Mouse (Mus musculus) T-cell, adult 2 months (primary cell): Measurements from ENCODE around the gene Gdf7.
A peak's percentile ranks its signal among the peaks of the same experiment; 100 is the strongest.

Experiments
- DNase-seq: peaks from one replicate; pipeline ENCODE4 v3.0.0; 2022; ENCODE audit warnings: low spot score

Gdf7 gene

DNA sequence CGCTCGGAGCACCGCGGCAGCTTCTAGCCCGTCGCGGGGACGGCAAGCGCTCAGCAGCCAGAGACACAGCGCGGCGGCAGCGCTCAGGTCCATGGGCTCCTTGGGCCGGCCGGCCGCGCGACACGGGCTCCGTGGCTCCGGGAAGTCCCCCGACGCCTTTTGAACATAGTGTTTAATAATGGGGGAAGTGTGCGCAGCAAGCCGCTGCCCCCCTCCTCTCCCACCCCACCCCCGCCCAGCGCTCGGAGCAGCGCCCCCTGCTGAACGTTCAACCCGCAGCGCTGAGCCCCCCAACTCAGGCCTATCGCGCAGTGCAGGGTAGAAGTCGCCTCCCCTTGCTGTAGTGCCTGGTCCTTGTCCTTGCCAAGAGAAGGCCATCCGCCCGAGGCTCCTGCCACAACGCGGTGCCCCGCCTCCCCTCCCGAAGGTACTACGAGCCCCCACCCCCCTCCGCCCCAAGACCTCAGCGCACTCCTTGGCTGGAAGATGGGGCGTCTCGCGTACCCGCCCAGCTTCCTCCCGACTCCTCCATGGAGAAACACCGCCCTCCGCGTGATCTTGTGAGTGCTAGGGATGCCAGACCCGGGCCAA, at the start of gene Gdf7:
TSS of gene Gdf7 (minus strand) at position 114 of the 591 bp plus-strand sequence.
- no peak for DNase-seq

DNA sequence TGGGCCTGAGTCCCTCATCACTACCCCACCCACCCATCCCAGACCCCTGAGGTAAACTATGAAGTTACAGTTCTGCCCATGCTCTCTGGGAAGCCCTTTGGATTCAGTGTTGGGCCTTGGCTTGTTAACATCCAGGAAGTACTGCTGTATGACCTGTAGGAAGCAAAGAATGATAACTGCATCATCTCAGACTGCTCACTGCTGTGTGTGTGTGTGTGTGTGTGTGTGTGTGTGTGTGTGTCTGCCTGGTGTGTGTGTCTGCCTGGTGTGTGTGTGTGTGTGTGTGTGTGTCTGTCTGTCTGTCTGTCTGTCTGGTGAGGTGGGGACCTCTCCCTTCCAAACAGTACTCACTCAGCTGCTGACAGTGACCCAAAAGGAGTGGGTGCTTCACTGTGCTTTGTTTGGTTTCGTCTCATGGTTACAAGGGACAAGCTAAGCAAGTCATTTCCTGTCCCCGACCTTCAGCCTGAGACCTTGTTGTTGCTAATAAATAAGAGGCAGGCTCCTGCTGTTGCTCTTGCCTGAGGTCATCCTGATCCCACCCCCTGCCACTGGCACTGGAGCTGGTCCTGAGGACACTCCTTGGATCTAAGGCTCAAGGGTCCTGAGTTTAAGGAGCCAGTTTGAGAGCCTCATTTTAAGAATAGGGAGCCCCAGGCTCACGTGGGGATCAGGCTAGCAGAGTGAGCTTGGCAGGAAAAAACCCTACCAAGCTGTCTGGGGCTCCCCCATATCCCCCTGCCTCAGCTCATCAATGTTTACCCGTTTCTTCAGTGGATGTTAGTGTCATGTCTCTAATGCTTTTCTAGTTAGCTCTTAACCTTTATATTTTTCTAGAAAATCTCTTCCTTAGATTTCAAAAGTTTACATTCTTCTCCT, 49.5 kb upstream of the Gdf7 start:
- DNase-seq = peak; percentile 55

DNA sequence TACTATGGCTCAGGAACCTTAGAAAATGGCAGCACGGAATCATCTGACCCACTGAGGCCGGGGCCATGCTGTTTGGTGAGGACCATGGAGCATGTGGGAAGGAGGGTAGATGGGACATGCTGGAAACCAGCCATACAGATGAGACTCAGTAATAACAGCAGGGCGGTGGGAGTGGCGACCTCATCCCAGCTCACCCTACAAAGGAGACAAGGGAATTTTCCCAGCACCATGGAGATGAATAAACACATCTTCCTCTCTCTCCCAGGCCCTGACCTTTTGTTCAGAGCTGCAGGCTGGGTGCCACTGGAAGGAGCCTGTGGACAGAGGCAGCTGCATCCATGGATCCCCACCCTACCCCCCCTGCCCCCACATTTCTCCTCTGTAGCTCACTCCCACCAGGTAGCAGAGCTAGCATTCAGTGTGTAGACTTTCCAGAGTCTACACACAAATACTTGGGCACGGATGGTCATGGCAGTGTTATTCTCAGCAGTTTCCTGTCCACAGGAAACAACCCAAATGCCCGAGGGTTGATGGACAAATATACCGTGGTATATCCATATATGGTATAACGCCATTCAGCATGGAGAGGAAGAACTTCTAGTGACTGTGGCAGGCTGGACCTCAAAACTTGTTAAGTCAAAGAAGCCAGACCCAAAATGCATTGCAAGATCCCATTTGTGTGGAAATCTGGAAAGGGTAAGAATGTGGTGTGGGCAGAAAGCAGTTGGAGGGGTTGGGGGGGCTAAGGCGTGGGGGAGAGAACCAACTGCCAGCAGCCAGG, 47.2 kb upstream of the Gdf7 start:
- no peak for DNase-seq

DNA sequence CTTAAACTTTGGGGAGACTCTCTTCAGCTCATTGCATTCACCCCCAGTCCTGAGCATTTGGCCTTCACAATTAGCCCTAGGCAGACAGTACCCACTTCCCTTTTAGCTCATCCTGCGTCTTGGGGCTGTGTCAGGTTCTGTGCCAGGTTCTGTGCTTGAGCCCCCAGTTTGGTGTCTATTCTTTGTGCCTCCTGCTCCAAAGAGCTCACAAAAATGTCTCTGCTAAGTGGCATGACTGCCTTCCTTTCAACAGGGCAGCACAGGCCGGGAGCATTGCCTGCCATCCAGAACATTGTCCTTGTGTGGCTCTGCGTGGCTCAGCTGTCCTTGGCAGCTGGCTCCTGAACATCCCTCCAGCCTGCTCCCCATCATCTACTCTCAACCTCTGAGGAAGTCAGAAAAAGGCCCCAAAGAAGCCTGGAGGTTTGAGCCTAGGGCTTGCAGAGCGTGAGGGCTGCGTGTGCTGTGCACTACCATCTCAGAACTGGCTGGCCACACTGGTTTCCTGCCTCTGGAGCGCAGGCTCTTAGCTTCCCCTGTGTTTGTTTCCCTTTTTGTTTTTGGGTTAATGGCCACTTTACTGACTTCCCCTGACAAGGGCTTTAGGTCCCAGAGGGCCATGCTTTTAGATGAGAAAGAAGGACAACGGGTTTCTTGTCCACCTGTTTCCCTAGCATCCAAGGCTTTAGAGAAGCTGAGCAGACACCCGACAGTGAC, 46.1 kb upstream of the Gdf7 start:
- no peak for DNase-seq

DNA sequence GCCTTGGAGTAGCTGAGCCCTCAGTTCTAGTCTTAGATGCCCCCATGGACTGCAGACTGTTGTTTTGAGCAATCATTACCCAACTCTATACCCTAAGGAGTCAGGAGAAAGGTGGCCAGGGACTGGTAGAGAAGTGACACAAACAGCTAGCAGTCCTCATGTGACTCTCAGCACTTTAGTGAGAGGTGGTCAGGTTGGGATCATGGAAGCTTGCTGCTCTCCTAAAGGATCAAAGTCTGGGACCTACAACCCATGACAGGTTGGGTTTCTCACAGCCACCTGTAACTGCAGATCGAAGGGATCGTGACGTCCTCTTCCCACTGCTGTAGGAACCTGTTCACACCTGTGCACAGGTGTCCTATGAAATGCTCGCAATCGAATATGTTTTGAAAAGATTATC, 43.8 kb upstream of the Gdf7 start:
- DNase-seq = no peak

DNA sequence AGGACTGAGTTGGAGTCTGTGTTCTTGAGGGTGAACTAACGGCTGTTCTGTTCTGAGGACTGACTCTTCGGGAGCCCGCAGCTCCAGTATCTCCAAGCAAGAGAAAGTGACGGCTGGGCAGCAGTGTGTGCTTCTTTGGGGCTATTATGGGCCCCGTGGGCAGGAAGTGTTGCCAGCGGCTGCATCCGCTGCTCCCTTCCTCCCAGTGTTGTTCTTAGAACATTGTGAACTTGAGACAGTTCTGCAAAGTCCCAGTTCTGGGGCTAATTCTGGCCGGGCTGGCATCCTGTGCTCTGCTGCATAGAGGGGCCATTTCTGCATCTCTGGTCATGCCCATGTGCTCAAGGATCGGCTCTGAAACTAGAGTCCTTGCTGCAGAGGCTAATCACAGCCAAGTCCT, 43.1 kb upstream of the Gdf7 start:
- no peak for DNase-seq

DNA sequence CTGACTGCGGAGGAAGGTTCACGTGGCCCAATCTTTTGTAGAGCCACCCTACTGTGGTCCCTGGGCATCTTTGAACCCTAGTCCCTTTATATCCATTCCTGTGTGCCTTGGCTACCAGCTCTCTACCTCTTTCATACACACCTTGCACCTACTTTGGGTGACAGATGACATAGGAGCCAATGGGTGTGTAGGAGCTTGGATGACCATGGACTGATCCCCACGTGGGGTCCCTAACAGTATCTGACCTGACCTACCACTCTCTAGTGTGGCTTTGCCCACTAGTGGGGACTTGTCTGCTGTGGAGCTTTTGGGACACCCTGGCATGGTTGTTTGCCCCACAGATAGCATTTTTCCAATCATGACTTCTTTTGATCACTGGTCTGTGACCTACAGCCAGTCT, 41.6 kb upstream of the Gdf7 start:
- no peak for DNase-seq

DNA sequence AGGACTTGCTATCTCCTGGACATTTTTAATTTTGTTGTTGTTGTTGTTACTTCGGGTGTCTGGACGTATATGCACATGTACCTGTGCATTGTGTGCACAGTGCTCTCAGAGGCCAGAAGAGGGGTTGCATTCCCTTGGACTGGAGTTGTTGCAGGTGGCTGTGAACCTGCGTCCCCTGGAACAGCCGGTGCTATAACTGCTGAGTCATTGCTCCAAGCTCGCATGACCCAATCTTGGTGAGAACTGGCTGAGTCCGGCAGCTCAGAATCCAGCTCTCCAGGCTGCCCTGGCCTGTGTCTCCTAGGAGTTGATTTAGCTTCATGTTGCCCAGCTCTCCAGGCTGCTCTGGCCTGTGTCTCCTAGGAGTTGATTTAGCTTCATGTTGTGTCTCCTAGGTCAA, 39.3 kb upstream of the Gdf7 start:
- DNase-seq = no peak

DNA sequence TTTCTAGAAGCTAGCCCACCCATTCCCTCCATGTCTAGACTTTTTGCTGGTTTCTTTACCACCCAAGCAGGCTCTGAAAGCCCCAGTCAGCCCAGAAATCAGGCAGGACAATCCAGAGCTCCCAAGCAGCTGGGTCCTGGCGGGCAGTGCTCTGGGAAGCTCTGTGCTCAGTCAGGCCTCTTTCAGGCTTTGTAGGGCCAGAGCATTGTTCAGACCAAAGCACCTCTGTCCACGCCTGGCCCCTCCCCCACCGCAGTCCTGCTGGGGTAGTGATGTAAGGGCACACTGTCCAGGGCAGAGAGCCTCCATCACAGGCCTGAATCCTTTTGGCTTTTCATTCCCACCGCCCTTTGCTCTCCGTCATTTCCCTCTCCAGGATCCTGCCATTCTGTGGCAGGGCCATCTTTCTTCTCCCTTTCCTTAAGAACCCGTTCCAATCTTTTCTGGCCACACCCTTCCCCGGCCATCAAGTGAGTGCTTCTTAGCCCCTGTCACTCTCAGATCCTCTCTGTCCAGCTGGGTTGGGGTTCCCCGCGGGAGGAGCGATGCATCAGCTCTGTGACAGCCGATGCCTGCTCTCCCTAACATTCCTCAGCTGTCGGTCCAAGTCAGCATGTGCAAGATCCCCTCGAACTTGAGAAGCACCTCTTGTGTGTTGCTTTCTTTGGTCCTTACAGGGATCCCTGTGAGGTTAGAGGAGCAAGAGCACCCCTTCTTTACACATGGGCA, 38.0 kb upstream of the Gdf7 start:
- DNase-seq = no peak

DNA sequence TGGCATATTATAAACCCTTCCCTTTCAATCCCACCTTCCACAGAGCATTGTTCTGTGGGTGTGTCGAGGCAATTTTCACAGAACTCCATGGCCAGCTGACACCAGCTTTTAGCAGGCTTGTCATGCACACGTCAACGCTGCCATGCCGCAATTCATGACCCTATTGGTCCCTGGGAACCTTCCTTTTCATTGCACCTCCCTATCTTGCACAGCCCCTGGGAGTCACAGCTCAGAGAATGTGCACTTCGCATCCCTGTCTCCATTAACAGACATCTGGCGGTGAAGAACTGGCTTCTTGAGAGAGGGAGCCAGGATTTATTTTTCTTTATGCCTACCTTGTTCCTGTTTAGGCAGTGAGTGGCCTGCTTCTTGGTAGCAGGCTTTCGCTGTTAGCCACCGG, 37.2 kb upstream of the Gdf7 start:
- no peak for DNase-seq

DNA sequence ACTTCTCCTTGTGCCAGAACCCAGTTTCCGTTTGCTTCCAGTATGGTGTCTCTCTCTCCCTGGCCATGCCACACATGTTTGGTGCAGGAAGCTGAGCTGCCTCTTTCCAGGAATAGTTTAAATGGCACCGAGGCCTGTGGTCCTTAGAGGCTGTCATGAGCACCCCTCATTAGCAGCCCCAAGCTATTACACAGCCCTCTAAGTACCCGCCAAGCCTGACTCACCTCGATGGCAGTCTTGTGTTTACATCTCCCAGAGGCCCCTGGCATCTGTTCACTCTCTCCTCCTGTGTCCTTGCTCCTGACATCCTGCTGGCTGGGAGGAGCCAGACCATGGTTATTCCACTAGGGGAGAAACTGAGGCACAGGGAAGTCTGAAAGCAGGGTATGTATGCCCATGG, 36.7 kb upstream of the Gdf7 start:
- no peak for DNase-seq

DNA sequence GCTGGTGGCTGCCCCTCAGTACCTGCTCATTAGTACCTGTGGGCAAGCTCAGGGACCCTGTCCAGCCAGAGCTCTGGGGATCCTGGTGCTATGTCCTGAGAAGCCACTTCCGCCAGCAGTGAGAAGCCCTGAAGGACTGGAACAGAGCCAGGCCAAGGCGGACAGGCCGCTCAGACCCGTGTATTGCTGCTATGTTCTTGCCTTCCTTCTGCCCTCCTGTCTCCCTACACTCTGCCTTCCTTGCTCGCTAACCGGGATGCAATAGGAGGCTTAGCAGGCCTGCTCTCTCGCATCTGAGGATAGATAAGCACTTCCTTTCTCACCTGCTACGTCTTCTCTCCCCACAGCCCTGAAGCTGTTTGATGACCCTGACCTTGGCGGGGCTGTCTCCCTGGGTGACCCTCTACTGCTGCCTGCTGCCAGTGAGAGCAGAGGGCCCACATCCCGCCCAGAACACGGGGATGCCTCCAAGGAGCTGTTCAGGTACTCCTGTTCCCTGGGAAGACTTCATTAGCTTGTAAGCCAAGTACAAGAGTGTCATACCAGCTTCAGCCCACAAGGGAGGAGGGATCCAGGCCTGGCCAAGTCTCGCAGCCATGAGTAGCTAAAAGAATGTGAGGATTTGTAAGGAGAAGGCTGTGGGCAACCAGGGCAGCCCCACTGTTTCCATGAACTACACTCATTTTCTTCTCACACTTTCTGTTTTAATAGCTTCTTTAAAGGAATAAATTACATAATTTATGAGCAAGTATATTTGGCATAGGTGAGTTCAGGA, 35.7 kb upstream of the Gdf7 start:
- no peak for DNase-seq

DNA sequence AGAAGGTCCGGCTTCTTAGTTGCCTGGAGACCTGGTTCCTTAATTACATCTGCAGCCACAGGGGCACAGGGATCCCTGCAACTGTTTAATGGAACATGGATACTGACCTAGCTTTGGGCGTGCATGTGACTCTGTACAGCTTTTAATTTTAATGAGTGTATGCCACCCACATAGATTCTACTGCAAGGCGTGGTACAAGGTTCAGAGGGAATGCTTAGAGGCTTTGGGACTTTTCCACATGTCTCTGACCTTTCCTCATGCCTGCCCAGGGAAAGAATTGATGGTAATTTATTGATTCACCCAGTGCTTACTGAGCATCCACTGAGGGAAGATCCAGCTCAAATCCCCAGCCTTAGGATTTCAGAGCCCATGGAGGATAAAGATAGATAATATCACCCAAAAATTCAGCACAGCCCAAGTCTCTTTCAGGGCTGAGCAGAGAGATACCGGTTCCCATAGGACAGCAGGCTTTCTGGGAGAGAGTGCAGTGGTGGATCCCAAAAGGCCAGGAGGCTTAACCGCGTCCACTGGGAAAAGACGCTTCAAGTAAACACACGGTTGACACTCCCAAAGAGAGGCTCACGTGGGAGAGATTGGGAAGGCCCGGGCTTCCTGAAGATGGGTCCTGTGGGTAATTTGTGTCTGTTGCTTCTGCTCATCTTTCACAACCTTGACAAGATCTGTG, 35.0 kb upstream of the Gdf7 start:
- no peak for DNase-seq

DNA sequence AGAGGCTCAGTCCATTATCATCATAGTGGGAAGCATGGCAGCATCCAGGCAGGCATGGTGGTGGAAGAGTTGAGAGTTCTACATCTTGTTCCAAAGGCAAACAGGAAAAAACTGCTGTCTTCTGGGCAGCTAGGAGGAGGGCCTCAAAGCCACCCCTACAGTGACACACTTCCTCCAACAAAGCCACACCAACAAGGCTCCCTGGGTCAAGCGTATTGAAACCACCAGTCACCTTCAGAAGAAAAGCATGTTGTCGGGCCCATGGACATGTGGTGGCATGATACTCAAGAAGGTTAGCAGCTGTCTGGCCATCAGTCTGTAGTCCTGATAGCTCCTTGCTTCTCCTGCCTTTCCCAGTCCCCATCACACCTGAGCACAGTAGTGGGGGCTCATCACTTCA, 33.7 kb upstream of the Gdf7 start:
- DNase-seq = no peak

DNA sequence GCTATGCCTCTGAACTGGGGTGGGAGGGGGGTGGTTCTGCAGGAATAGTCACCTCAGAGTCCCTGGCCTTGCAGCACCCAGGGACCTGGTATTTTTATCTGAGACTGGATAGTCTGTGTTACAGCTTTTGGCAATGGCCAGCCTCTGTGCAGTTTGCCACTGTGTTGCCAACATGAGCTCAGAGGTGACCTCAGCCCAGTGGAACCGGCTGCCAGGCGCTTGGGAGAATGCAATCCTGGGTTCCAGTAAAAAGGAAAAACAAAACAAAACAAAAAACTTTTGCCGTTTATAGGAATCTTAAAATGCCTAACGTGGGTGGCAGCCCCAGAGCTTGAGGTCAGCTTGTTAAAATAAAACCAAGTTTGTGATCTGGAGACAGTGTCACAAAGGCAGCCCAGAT, 32.5 kb upstream of the Gdf7 start:
- no peak for DNase-seq

DNA sequence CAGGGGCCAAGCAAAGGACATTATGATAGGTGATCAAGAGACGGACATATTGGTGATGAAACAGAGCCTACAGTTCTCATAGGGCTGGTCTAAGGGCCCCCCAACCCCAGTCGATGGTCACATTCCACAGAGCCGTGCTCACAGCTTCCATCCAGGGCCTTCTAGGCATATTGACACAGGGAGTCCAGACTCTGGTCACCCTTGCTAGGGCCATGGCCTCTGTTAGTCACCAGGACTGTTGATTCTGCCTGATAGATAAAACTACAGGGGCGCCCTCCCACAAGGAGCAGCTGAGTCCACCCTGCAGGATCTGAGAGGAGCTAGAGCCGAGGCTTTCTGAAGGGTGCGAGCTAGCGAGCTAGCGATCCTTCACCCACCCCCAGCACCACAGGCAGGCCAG, 31.9 kb upstream of the Gdf7 start:
- no peak for DNase-seq

DNA sequence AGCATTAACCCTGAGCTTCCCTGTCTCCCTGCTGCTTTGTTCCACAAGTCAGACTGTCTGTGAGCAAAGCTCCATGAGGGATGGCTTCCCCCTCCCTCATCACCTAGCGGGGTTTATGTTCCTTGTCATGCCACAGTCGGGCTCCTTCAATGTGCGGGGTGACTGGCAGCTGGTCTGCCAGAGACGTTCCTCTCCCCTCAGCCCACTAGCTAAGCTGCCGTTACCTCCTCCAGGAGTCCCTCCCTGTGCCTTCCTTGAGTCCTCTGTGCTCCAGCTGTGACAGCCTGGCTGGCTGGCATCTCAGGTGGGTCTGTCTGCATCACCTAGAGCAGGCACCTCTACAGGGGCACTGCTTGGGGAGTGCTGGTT, 30.4 kb upstream of the Gdf7 start:
- no peak for DNase-seq

DNA sequence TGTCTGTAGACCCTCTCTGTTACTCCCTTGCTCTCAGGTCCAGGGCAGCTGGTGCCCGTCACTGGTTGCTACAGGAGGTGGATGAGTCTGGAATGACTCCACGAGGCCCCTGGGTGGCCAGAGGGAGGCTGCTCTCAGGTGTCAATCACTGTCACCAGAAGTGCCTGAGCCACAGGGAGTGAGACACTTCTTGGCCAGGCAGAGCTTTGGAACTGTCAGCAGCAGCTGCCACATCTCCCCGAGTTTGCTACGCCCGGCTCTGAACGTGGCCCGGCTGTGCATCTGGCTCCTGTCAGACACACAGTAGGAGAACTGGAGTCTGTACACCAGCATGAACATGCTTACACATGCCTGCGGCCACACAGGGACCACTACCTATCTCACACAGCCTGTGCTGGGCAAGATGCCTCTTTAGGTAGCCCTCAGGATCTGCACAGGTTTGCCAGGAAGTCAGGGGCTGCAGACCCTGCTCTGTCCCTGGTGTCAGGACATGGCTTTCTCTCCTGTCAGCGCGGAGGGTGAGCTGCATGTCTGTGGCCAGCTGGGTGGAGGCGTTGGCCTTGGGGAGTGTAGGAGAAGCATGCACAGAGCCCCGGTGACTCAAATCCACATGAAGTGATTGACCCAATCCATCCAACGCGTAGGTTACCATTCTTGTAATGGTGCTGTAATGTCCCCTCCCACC, 29.9 kb upstream of the Gdf7 start:
- DNase-seq = no peak

DNA sequence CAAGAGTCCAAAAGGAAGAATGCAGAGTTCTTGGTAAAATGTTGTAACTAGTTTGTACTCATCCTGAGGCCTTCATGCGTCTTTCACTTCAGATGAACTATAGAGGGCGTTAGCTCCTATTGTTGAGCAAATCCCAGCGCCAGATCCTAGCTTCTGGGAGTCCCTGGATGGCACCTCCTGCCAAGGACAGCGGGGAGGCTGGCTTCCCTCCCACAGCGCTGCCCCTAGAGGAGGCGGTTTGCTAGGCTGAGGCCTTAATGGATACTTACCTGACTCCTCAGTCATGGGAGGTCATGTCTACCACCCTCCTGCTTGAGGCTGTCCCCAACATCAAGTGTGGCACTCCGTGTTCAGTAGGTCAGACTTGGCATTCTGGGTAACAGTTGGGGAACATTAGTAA, 27.5 kb upstream of the Gdf7 start:
- no peak for DNase-seq

DNA sequence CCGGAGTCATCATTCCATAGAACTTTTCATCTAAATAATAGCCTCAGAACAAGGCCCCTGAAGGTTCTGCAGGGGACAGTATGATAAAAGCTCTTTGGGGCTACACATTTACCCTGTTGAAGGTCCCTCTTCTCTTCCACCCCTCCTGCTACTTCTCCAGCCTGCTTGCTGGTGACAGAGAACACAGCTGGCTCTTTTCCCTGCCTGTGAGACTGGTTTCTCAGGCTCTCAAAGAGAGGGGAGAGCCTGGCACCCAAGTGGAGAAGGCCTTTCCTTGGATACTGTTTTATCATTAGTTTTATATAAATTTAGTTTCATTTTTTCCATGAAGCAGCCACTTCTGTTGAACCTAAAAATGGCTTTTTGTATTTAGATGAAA, 25.9 kb upstream of the Gdf7 start:
- DNase-seq = no peak
